Mouse (Mus musculus): ENCODE data around the gene Cabs1. TPM values are rescaled to one million over a fixed set of nuclear protein-coding genes. Genes with fewer than 3 reads are reported as not detected.

The Cabs1 gene
- total RNA-seq (2023): not detected

GRCm38 (mm10) chr5:87979139-87979538 is at the start of gene Cabs1:
Gene Cabs1, plus strand, starts transcription at chr5:87979439.

GRCm38 (mm10) chr5:87969201-87969600 is 10.0 kb upstream of the Cabs1 start, which contains the start of the genes 2310003L06Rik and Gm28434:
Gene 2310003L06Rik, plus strand, starts transcription at chr5:87969459.
Gene Gm28434, plus strand, starts transcription at chr5:87969517.

GRCm38 (mm10) chr5:88002249-88002648 is 23.0 kb downstream of the Cabs1 start, which contains the start of gene Smr3a:
Gene Smr3a, plus strand, starts transcription at chr5:88002549.

Other genes starting within 250 kb of the Cabs1 start
- not detected for gene Csn1s2a, start 204.9 kb upstream of the Cabs1 start, total RNA-seq (2023)
- gene Csn1s2b, start 171.4 kb upstream of the Cabs1 start, total RNA-seq (2023): not detected
- not detected for gene Prr27, start 153.8 kb upstream of the Cabs1 start, total RNA-seq (2023)
- not detected for gene Odam, start 94.4 kb upstream of the Cabs1 start, total RNA-seq (2023)
- not detected for gene Csn3, start 53.9 kb upstream of the Cabs1 start, total RNA-seq (2023)
- not detected for gene 2310003L06Rik, start 10.0 kb upstream of the Cabs1 start, total RNA-seq (2023)
- not detected for gene Gm28434, start 9.9 kb upstream of the Cabs1 start, total RNA-seq (2023)
- gene Smr3a, start 23.1 kb downstream of the Cabs1 start, total RNA-seq (2023): not detected
- gene Smr2, start 107.1 kb downstream of the Cabs1 start, total RNA-seq (2023): not detected
- not detected for gene Gm11116, start 132.1 kb downstream of the Cabs1 start, total RNA-seq (2023)
- gene Gm11115, start 174.7 kb downstream of the Cabs1 start, total RNA-seq (2023): not detected

Data from neutrophil, adult 83 days (primary cell).